Mouse (Mus musculus) forebrain, embryonic 12.5 days (tissue): ENCODE results near the gene Pih1d1. TPM values are rescaled to one million over a fixed set of nuclear protein-coding genes. Genes with fewer than 3 reads are reported as not detected.
"Not testable (repeated sequence)": the region's sequence is repeated elsewhere in the genome, so short reads cannot be mapped to it uniquely, and the experiment has no call there.

ENCODE experiments used
- ATAC-seq: fragments of 200-750 bp; cut with Nextera tagmentation; 2 replicates; pipeline ENCODE4 v1.8.0; 2017; ENCODE audit warnings: moderate TSS enrichment; ENCODE audit not compliant: low FRiP score
- H3K27ac ChIP-seq: fragments of 300-500 bp; sonication (generic); 2 replicates; pipeline ENCODE4 v1.5.1; 2016; ENCODE audit warnings: mild to moderate bottlenecking
- H3K27me3 ChIP-seq: fragments of 300-500 bp; sonication (generic); 2 replicates; pipeline ENCODE4 v1.6.1; 2016; ENCODE audit warnings: mild to moderate bottlenecking
- H3K36me3 ChIP-seq: fragments of 300-500 bp; sonication (generic); replicated peaks from 2 replicates; pipeline ENCODE4 v1.6.1; 2016; ENCODE audit warnings: mild to moderate bottlenecking
- H3K4me1 ChIP-seq: fragments of 300-500 bp; sonication (generic); 2 replicates; pipeline ENCODE4 v1.6.1; 2016
- H3K4me2 ChIP-seq: fragments of 300-500 bp; sonication (generic); 2 replicates; pipeline ENCODE4 v1.6.1; 2016; ENCODE audit warnings: mild to moderate bottlenecking, moderate library complexity
- H3K4me3 ChIP-seq: fragments of 300-500 bp; sonication (generic); replicated peaks from 2 replicates; pipeline ENCODE4 v1.5.1; 2016; ENCODE audit warnings: mild to moderate bottlenecking
- H3K9ac ChIP-seq: fragments of 300-500 bp; sonication (generic); 2 replicates; pipeline ENCODE4 v1.6.1; 2016; ENCODE audit warnings: mild to moderate bottlenecking
- H3K9me3 ChIP-seq: fragments of 300-500 bp; sonication (generic); 2 replicates; pipeline ENCODE4 v1.6.1; 2016
- WGBS: fragments of 180-500 bp; shearing (Covaris S2); methylation state at CpG from one replicate; pipeline ENCODE4 v1.1.7; 2016; 5-methylcytosine and 5-hydroxymethylcytosine counted together
- polyA plus RNA-seq: library from polyadenylated mRNA; unstranded; fragments of >200 nt; fragmentation: Nextera tagmentation; extraction: Ambion mirVana; gene quantifications from 2 replicates; pipeline ENCODE4 v1.2.1, GENCODE M21; 2016

The Pih1d1 gene
- polyA plus RNA-seq, 1 experiment from 2014 or later, result 95.0 TPM

DNA sequence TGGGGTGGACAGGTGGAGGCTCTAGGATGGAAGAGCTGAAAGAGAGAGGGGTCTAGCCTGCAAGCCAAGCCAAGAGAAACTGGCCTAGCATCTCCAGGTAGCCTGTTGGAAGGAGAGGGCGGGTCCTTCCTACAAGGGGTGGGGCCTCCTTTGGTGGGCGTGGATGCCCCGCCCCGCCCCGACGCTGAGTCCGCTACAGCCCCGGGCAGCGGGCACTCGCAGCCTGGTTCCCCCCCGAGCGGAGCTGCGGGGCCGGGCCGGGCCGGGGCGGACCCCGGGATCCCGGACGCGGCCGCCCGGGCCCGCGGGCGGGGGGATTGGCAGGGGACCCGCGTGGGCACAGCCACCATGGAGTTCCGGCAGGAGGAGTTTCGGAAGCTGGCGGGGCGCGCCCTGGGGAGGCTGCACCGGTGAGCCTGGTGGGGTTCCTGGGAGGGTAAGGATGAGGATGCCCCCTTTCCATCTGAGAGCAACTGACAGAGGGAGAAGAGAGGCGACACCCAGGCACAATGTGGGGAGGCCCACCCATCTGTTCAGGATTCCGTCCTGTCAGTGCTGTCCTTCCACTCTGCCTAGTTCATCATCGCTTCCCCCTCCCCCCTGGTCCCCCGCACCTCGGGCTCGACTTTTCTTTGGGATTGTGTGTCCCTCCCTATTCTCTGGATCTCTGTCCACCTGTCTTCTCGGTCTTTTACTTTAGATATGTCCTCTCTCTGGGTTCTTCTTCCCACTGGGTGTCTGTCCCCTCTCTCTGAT, 9.8 kb downstream of the Pih1d1 start, which contains the start of gene Slc17a7:
Gene Slc17a7 (plus strand): TSS at position 215 of the 756 bp plus-strand sequence.
- Histone ChIP-seq H3K4me2 (peak within 1 kb of the TSS; percentile 69), H3K27me3 (peaks cover 66% of the 10 kb centered on the region), H3K9me3 (no peaks in the 10 kb centered on the region), H3K4me1 (peaks cover 32% of the 10 kb centered on the region), H3K27ac (no peak within 1 kb of the TSS), H3K4me3 (peak within 1 kb of the TSS; percentile 45), H3K36me3 (peaks cover 17% of the 10 kb centered on the region), H3K9ac (peak within 1 kb of the TSS; percentile 57)
- 0 out of 2 replicates have a peak, but pooled peaks have one; percentile 13 for ATAC-seq
- WGBS, result 1% methylated on average over 32 of the region's 41 CpGs

DNA sequence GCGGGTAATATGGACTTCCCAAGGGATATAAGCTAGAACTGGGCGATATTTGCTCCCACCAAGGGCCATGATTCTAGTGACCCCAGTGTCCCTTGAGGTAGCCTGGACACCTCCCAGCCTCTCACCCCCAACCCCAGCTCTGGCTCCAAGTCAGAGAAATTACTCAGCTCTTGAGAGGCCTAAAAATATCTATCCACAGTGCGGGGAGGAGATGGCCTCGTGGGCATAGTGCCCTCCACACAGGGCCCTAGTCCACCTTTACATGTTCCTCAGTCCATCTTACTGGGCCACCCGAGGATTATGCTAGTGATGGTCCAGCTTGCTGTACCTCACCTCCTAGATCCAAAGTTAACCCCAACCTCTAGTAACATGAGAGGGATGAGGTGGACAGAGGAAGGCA, 10.7 kb downstream of the Pih1d1 start:
- WGBS, result 66% methylated on average over 5 of the region's 5 CpGs
- Histone ChIP-seq H3K36me3 (peaks cover 8% of the 10 kb centered on the region), H3K4me3 (peak overlapping the region; percentile 45), H3K27me3 (peaks cover 75% of the 10 kb centered on the region), H3K27ac (no peak overlapping the region), H3K9me3 (peaks cover 6% of the 10 kb centered on the region), H3K4me1 (peaks cover 32% of the 10 kb centered on the region), H3K4me2 (peak overlapping the region; percentile 69; the same call in 1 of the 2 replicates), H3K9ac (no peak overlapping the region)
- ATAC-seq, result no peak

DNA sequence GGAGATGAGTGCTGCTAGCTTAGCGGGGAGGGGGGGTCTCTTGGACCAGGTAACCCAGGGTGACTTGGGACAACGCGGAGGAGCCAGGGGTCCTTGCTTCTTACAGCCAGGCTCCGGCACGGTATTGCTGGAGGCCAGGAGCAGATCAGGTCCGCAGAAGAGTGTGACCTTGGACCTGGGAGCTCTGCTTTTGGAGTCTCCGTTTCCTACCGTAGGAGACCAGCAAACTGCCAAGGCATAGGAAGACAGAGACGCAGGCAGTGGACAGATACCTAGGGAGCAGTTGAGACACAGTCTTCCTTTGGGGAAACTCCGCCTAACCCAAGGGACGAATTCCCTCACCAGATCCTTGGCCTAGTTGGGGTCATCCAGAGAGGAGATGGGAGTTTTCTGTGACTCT, 11.6 kb downstream of the Pih1d1 start:
- no peaks in the 10 kb centered on the region for H3K36me3 ChIP-seq
- H3K4me2 ChIP-seq, result peak overlapping the region; percentile 11; the same call in 1 of the 2 replicates
- peaks cover 8% of the 10 kb centered on the region for H3K9me3 ChIP-seq
- no peak for ATAC-seq
- WGBS, result 48% methylated on average over 11 of the region's 11 CpGs
- H3K27ac ChIP-seq, result no peak overlapping the region
- peak overlapping the region; percentile 45; the same call in 1 of the 2 replicates for H3K4me3 ChIP-seq
- H3K27me3 ChIP-seq, result peaks cover 83% of the 10 kb centered on the region
- peaks cover 32% of the 10 kb centered on the region for H3K4me1 ChIP-seq
- H3K9ac ChIP-seq, result no peak overlapping the region

DNA sequence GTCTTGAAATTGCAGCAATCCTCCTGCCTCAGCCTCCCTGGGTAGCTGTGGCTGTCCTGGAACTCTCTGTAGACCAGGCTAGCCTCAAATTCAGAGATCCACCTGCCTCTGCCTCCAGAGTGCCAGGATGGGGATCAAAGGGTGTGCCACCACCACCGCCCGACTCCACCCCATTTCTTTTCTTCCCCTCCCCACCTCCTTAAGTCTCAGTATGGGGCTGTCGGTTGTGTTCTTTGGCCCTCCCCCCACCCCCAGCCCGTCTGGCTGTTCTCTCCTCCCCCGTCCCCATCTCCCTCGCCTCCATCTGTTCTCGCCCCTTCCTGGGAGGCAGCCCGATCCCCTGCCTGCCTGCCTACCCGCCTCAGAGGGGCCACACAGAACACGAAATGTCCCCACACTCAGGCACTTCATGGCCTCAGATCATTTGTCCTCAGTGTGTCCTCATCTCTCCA, 12.9 kb downstream of the Pih1d1 start:
- no peak overlapping the region for H3K4me3 ChIP-seq
- no peak overlapping the region for H3K4me2 ChIP-seq
- ATAC-seq, result no peak
- H3K9ac ChIP-seq, result no peak overlapping the region
- H3K27ac ChIP-seq, result peak overlapping the region; percentile 50; the same call in 1 of the 2 replicates
- WGBS, result 27% methylated on average over 10 of the region's 10 CpGs
- peaks cover 8% of the 10 kb centered on the region for H3K9me3 ChIP-seq
- no peaks in the 10 kb centered on the region for H3K36me3 ChIP-seq
- peaks cover 95% of the 10 kb centered on the region for H3K27me3 ChIP-seq
- H3K4me1 ChIP-seq, result peaks cover 29% of the 10 kb centered on the region

DNA sequence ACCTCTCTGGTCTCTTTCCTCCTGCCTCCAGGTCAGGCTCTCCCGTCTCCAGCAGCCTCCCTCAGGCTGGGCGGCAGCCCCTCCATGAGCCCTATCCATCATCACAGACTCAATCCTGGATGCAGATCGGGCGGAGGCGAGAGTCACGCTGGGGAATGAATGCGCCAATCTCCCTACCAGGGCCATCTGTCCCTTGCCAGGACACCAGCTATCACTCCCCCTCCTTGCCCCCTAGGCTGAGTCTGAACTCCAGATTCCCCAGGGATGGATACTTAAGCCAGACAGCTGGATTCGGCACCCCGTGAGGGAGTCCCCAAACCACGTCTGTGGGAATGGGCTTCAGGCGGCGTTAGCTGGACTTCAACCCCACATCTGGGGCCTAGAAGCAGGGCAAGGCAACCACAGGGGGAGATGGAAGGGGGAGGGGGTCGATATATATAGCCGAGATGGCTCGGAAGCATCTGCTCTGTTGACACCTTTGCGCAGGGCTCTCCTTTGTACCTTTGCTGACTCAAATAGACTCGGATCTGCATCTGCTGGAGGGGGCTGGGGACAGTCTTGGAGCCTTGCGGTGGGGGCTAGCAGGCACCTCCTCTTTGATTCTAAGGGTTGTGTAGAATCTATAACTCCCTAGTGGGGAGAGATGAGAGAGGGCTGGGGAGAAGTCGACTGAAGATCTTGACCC, 13.8 kb downstream of the Pih1d1 start:
- ATAC-seq, result no peak
- Histone ChIP-seq H3K27me3 (peaks cover 98% of the 10 kb centered on the region), H3K36me3 (no peaks in the 10 kb centered on the region), H3K9ac (no peak overlapping the region), H3K4me3 (peak overlapping the region; percentile 7; the same call in 1 of the 2 replicates), H3K27ac (0 out of 2 replicates have a peak overlapping the region, but pooled peaks have one; percentile 42), H3K4me1 (peaks cover 21% of the 10 kb centered on the region), H3K4me2 (peak overlapping the region; percentile 27), H3K9me3 (peaks cover 8% of the 10 kb centered on the region)
- 3% methylated on average over 19 of the region's 19 CpGs for WGBS

DNA sequence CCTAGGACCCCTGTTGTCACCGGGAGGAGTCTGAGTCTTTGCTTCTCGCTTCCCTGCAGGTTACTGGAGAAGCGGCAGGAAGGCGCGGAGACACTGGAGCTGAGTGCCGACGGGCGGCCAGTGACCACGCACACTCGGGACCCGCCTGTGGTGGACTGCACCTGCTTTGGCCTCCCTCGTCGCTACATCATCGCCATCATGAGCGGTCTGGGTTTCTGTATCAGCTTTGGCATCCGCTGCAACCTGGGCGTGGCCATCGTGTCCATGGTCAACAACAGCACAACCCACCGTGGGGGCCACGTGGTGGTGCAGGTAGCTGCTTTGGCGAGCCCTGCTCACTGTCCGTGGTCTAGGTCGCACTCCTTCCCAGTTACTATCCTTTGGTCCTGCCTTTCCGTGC, 14.6 kb downstream of the Pih1d1 start:
- Histone ChIP-seq H3K4me1 (peaks cover 19% of the 10 kb centered on the region), H3K4me3 (peak overlapping the region; percentile 4; the same call in 1 of the 2 replicates), H3K27me3 (peaks cover 95% of the 10 kb centered on the region), H3K27ac (no peak overlapping the region), H3K36me3 (no peaks in the 10 kb centered on the region), H3K4me2 (peak overlapping the region; percentile 27), H3K9ac (no peak overlapping the region), H3K9me3 (peaks cover 8% of the 10 kb centered on the region)
- 3% methylated on average over 24 of the region's 24 CpGs for WGBS
- no peak for ATAC-seq

DNA sequence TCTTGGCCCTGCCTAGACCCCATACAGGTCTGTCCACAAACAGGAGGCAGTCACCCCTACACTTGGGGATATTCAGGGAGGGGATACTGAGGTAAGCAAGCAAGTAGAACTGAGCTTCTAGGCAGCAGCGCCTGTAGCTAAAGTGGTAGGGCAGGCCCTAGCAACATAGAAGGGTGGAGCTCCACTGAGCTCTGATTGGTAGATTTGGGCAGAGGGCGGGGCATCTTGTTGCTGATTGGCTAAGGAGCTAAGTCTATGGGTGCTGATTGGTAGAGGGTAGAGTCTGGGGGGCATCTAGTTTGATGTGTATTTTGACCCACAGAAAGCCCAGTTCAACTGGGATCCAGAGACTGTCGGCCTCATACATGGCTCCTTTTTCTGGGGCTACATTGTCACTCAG, 15.4 kb downstream of the Pih1d1 start:
- no peak overlapping the region for H3K9ac ChIP-seq
- H3K27me3 ChIP-seq, result peaks cover 95% of the 10 kb centered on the region
- H3K4me2 ChIP-seq, result no peak overlapping the region
- no peaks in the 10 kb centered on the region for H3K36me3 ChIP-seq
- no peak overlapping the region for H3K4me3 ChIP-seq
- 91% methylated on average over 3 of the region's 3 CpGs for WGBS
- H3K27ac ChIP-seq, result no peak overlapping the region
- H3K9me3 ChIP-seq, result peaks cover 8% of the 10 kb centered on the region
- no peak for ATAC-seq
- peaks cover 14% of the 10 kb centered on the region; the same call in 1 of the 2 replicates for H3K4me1 ChIP-seq

DNA sequence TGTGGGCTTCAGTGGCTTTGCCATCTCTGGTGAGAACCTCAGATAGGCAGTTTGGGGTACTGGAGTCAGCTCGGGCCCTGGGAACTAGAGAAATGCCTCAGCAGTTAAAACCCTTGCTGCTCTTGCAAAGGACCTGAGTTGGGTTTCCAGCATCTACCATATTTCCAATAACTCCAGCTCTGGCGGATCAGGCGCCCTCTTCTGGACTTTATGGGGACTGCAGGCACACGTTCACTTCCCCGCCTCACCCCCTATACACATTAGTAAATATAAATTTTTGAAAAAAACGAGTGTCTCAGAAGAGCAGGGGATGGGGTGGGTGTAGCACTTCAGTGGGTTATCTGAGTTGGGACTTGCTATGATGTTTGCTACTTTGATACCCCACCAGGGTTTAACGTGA, 18.9 kb downstream of the Pih1d1 start:
- Histone ChIP-seq H3K4me2 (no peak overlapping the region), H3K36me3 (no peaks in the 10 kb centered on the region), H3K9me3 (peaks cover 8% of the 10 kb centered on the region), H3K4me3 (no peak overlapping the region), H3K4me1 (peaks cover 24% of the 10 kb centered on the region), H3K9ac (no peak overlapping the region), H3K27me3 (peaks cover 95% of the 10 kb centered on the region), H3K27ac (no peak overlapping the region)
- WGBS, result 60% methylated on average over 7 of the region's 7 CpGs
- ATAC-seq, result no peak

DNA sequence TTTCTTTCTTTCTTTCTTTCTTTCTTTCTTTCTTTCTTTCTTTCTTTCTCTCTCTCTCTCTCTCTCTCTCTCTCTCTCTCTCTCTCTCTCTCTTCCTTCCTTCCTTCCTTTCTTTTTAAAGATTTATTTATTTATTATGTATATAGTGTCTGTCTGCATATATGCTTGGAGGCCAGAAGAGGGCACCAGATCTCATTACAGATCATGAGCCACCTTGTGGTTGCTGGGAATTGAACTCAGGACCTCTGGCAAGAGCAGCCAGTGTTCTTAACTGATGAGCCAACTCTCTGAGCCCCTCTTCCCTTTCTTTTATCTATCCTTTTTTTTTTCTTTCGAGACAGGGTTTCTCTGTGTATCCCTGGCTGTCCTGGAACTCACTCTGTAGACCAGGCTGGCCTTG, 19.7 kb downstream of the Pih1d1 start:
- WGBS, result 74% methylated on average over 1 of the region's 1 CpGs
- H3K4me2 ChIP-seq, H3K9me3 ChIP-seq, H3K4me3 ChIP-seq, ATAC-seq, H3K36me3 ChIP-seq, H3K27ac ChIP-seq, H3K9ac ChIP-seq: not testable (repeated sequence)
- Histone ChIP-seq H3K27me3 (peaks cover 95% of the 10 kb centered on the region), H3K4me1 (peaks cover 16% of the 10 kb centered on the region)

DNA sequence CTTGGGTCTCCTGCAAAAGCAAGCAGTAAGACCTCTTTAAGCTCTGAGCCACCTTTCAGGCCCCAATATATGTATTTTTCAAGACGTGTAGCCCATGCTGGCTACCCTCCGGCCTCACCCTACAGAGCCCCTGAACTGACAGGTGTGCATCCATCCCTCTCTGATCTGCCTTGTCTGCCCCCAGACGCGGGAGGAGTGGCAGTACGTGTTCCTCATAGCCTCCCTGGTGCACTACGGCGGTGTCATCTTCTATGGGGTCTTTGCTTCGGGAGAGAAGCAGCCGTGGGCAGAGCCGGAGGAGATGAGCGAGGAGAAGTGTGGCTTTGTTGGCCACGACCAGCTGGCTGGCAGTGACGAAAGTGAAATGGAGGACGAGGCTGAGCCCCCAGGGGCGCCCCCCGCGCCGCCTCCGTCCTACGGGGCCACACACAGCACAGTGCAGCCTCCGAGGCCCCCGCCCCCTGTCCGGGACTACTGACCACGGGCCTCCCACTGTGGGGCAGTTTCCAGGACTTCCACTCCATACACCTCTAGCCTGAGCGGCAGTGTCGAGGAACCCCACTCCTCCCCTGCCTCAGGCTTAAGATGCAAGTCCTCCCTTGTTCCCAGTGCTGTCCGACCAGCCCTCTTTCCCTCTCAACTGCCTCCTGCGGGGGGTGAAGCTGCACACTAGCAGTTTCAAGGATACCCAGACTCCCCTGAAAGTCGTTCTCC, 20.6 kb downstream of the Pih1d1 start:
- H3K27me3 ChIP-seq, result peaks cover 95% of the 10 kb centered on the region
- peaks cover 3% of the 10 kb centered on the region for H3K9me3 ChIP-seq
- peak overlapping the region; percentile 19; the same call in 1 of the 2 replicates for H3K4me3 ChIP-seq
- H3K4me2 ChIP-seq, result peak overlapping the region; percentile 33
- H3K4me1 ChIP-seq, result peaks cover 15% of the 10 kb centered on the region
- WGBS, result 2% methylated on average over 29 of the region's 29 CpGs
- no peak overlapping the region for H3K9ac ChIP-seq
- no peaks in the 10 kb centered on the region for H3K36me3 ChIP-seq
- no peak overlapping the region for H3K27ac ChIP-seq
- no peak for ATAC-seq

DNA sequence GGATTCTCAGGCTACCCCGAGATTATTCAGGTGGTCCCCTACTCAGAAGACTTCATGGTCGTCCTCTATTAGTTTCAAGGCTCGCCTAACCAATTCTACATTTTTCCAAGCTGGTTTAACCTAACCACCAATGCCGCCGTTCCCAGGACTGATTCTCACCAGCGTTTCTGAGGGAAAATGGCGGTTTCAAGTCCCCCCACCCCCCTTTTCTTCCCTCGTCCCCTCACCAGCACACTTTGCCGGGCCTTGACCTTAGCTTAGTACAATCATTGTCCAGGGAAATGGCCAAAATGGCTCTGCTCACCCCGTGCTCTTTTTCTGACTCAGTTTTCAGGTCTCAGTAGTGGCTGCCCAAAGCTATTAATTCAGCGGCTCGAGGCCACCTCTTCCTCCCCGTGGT, 21.3 kb downstream of the Pih1d1 start:
- Histone ChIP-seq H3K36me3 (no peaks in the 10 kb centered on the region), H3K27me3 (peaks cover 95% of the 10 kb centered on the region), H3K4me1 (peaks cover 15% of the 10 kb centered on the region), H3K9ac (no peak overlapping the region), H3K27ac (no peak overlapping the region), H3K4me3 (no peak overlapping the region; the same call in 1 of the 2 replicates), H3K9me3 (no peaks in the 10 kb centered on the region), H3K4me2 (no peak overlapping the region)
- under 1% methylated on average over 13 of the region's 13 CpGs for WGBS
- no peak for ATAC-seq

DNA sequence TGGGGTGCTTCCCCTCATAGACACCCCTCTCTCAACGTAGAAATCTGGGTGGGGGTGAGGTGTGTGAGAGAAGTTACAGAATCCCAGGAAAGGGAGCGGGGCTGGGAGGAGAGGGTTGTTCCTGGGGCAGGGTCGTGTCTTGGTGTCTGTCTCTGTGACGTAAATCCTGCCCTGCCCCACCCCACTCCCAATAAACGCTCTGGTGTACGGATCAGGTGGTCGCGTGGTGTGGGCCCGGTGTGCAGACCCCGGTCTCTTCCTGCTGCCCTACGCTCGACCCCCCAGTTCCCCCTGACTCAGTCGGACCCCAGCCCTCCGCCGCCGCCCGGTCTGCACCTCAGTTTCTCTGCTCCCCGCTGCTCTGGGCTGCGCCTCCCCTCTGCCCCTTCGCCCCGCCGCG, 21.8 kb downstream of the Pih1d1 start:
- H3K4me2 ChIP-seq, result peak overlapping the region; percentile 39
- H3K27me3 ChIP-seq, result peaks cover 96% of the 10 kb centered on the region
- under 1% methylated on average over 23 of the region's 23 CpGs for WGBS
- H3K27ac ChIP-seq, result no peak overlapping the region
- H3K36me3 ChIP-seq, result no peaks in the 10 kb centered on the region
- H3K4me3 ChIP-seq, result peak overlapping the region; percentile 23
- peaks cover 15% of the 10 kb centered on the region for H3K4me1 ChIP-seq
- peak overlapping the region; percentile 22; the same call in 1 of the 2 replicates for H3K9ac ChIP-seq
- ATAC-seq, result no peak
- H3K9me3 ChIP-seq, result no peaks in the 10 kb centered on the region
